Comparison of ENCODE assay signal across 30 mouse cellular contexts in the genomic region with DNA sequence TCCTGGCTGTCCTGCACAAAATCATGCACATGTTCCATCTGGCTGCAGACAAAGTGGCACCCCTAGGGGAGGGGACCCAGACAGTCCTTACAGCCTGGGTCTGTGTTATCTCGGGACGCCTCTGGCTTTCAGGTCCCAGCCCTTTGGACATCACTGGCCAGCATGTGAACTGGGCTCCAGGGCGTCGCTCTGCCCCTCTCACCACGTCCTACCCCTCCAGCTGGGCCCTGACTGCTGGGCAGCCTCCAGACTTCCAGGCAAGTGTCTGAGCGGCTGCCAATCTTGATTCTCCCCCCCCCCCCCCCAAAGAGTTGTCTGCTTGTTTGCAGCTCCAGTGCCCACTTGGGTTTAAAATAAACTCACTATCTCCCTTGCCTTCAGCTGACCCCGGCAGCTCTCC. TPM values are rescaled to one million over a fixed set of nuclear protein-coding genes. Genes with fewer than 3 reads are reported as not detected.
DNase-seq lines count a peak whose midpoint lies in the region; ATAC-seq lines count a peak whose summit lies in the region.
"Had no signal": no experiment of that assay in that cellular context is flagged by ENCODE, and none has a peak within 500 bp of the region (broad histone marks: within the 10 kb centered on the region; RNA-seq: fewer than 3 reads in every experiment).

No protein-coding gene starts in this region.

- intact Hi-C loops in heart, postnatal 36 days (cut with DNase I): no loop called here

- no peaks in the 10 kb centered on the region for H3K36me3 ChIP-seq in heart, embryonic 10.5 days
- H3K36me3 ChIP-seq in heart, embryonic 14.5 days (ENCODE audit: control insufficient read depth, insufficient read depth, low read length): no peaks in the 10 kb centered on the region
- H3K36me3 ChIP-seq: embryonic facial prominence, embryonic 15.5 days; forebrain, embryonic 12.5 days; hindbrain, embryonic 13.5 days; limb, embryonic 12.5 days; liver, embryonic 15.5 days; lung, embryonic 15.5 days; midbrain, embryonic 10.5 days; midbrain, embryonic 15.5 days; neural tube, embryonic 15.5 days had no signal

- peak overlapping the region; percentile 19; the same call in 1 of the 2 replicates for H3K4me3 ChIP-seq in heart, embryonic 10.5 days
- H3K4me3 ChIP-seq in heart, embryonic 14.5 days (ENCODE audit: control insufficient read depth in 1 of 2, insufficient read depth in 1 of 2, low read depth in 1 of 2, low read length in 2 of 2): no peak overlapping the region
- H3K4me3 ChIP-seq: embryonic facial prominence, embryonic 15.5 days; forebrain, embryonic 12.5 days; hindbrain, embryonic 13.5 days; limb, embryonic 12.5 days; liver, embryonic 15.5 days; lung, embryonic 15.5 days; midbrain, embryonic 10.5 days; midbrain, embryonic 15.5 days; neural tube, embryonic 15.5 days had no signal

- peak overlapping the region; percentile 45; the same call in 1 of the 2 replicates for H3K9ac ChIP-seq in heart, embryonic 14.5 days (ENCODE audit: low read length)
- H3K9ac ChIP-seq: embryonic facial prominence, embryonic 15.5 days; forebrain, embryonic 12.5 days; hindbrain, embryonic 13.5 days; limb, embryonic 12.5 days; liver, embryonic 15.5 days; lung, embryonic 15.5 days; midbrain, embryonic 15.5 days; neural tube, embryonic 15.5 days had no signal

- ATAC-seq in heart, embryonic 14.5 days (ENCODE audit: insufficient number of reproducible peaks, insufficient read depth, low FRiP score, low read depth): peak; percentile 49; the same call in 1 of the 2 replicates
- ATAC-seq: intestine, postnatal 0 days; midbrain, embryonic 15.5 days had no signal

- DNase-seq in cerebellum, adult 9-10 months: peak; percentile 8
- no peak for DNase-seq in cerebellum, adult 11-12 months
- DNase-seq in heart, embryonic 10.5 days (ENCODE audit: low spot score): no peak
- no peak for DNase-seq in heart, postnatal 36 days
- DNase-seq in left cerebral cortex, adult 8-10 months (ENCODE audit: low spot score in 2 of 2): no peak
- DNase-seq in frontal cortex, postnatal 25 days (ENCODE audit: low spot score in 2 of 2): no peak
- DNase-seq: adrenal gland, postnatal 10 days; gastrocnemius, postnatal 36 days; kidney, adult 9 months; kidney, postnatal 10 days; layer of hippocampus, postnatal 36 days; retina, postnatal 1 day; right cerebral cortex, postnatal 14 days had no signal

- peak overlapping the region; percentile 80 for H3K27ac ChIP-seq in heart, embryonic 10.5 days
- H3K27ac ChIP-seq in heart, embryonic 14.5 days (replicated peaks in 1 of 2; ENCODE audit: control insufficient read depth in 1 of 2, insufficient read depth in 1 of 2, low read depth in 2 of 2, low read length in 2 of 2): peak overlapping the region; percentile 86 to 88
- H3K27ac ChIP-seq: embryonic facial prominence, embryonic 15.5 days; forebrain, embryonic 12.5 days; hindbrain, embryonic 13.5 days; limb, embryonic 12.5 days; liver, embryonic 15.5 days; lung, embryonic 15.5 days; midbrain, embryonic 10.5 days; midbrain, embryonic 15.5 days; neural tube, embryonic 15.5 days had no signal

- 28% methylated on average over 7 of the region's 7 CpGs for WGBS in heart, embryonic 10.5 days
- WGBS in heart, embryonic 14.5 days: 13% methylated on average over 6 of the region's 7 CpGs

- H3K27me3 ChIP-seq in heart, embryonic 10.5 days (ENCODE audit: insufficient read depth, poor library complexity, severe bottlenecking): no peaks in the 10 kb centered on the region
- H3K27me3 ChIP-seq in heart, embryonic 14.5 days (ENCODE audit: control insufficient read depth, insufficient read depth, low read length): no peaks in the 10 kb centered on the region
- H3K27me3 ChIP-seq: embryonic facial prominence, embryonic 15.5 days; hindbrain, embryonic 13.5 days; lung, embryonic 15.5 days; midbrain, embryonic 15.5 days; neural tube, embryonic 15.5 days had no signal

- no peaks in the 10 kb centered on the region for H3K9me3 ChIP-seq in heart, embryonic 10.5 days
- no peaks in the 10 kb centered on the region for H3K9me3 ChIP-seq in heart, embryonic 14.5 days (ENCODE audit: control insufficient read depth, low read length)
- H3K9me3 ChIP-seq: embryonic facial prominence, embryonic 15.5 days; forebrain, embryonic 12.5 days; hindbrain, embryonic 13.5 days; limb, embryonic 12.5 days; liver, embryonic 15.5 days; lung, embryonic 15.5 days; midbrain, embryonic 10.5 days; midbrain, embryonic 15.5 days; neural tube, embryonic 15.5 days had no signal

- peak overlapping the region; percentile 41 for H3K4me2 ChIP-seq in heart, embryonic 14.5 days (ENCODE audit: low read length)
- H3K4me2 ChIP-seq: embryonic facial prominence, embryonic 15.5 days; forebrain, embryonic 12.5 days; hindbrain, embryonic 13.5 days; limb, embryonic 12.5 days; liver, embryonic 15.5 days; lung, embryonic 15.5 days; midbrain, embryonic 15.5 days; neural tube, embryonic 15.5 days had no signal

- peaks cover 72% of the 10 kb centered on the region for H3K4me1 ChIP-seq in heart, embryonic 10.5 days
- peaks cover 54 to 63% of the 10 kb centered on the region in 2 experiments for H3K4me1 ChIP-seq in heart, embryonic 14.5 days (ENCODE audit: control insufficient read depth in 2 of 2, insufficient read depth in 2 of 2, low read length in 2 of 2)
- H3K4me1 ChIP-seq: liver, embryonic 15.5 days had no signal

RNA-seq across cellular contexts. Expression of gene Adam11, which starts 22.2 kb away (rescaled TPM):
- 6.2 and 7.1 TPM in 2 replicates for polyA plus RNA-seq in heart, embryonic 10.5 days (2016; fragmentation: Nextera tagmentation; extraction: Ambion mirVana)
- total RNA-seq in heart, postnatal 36 days (2021): 1 to 10 TPM; 4.1 to 6.2 TPM
- polyA plus RNA-seq in heart, embryonic 14.5 days (2014; fragmentation: Nextera tagmentation; extraction: Ambion mirVana): 5.9 and 7.3 TPM in 2 replicates
- 100 to 1,000 TPM; 117 to 126 (median 123) TPM for total RNA-seq in left cerebral cortex, adult 8-10 months (2022)
- total RNA-seq: CH12.LX had no signal

RNA-seq across cellular contexts. Expression of gene Gjc1, which starts 36.1 kb away (rescaled TPM):
- polyA plus RNA-seq in heart, embryonic 10.5 days (2016; fragmentation: Nextera tagmentation; extraction: Ambion mirVana): 57.0 and 81.1 TPM in 2 replicates
- total RNA-seq in heart, postnatal 36 days (2021): 10 to 100 TPM; 23.6 to 33.0 TPM
- polyA plus RNA-seq in heart, embryonic 14.5 days (2014; fragmentation: Nextera tagmentation; extraction: Ambion mirVana): 53.8 and 54.9 TPM in 2 replicates
- total RNA-seq in left cerebral cortex, adult 8-10 months (2022): 1 to 10 TPM; 3.9 to 5.5 (median 5.2) TPM
- total RNA-seq: CH12.LX; megakaryocyte progenitor cell, adult 5-6 weeks had no signal

RNA-seq across cellular contexts. Expression of gene Higd1b, which starts 52.2 kb away (rescaled TPM):
- not detected in 2 replicates for polyA plus RNA-seq in heart, embryonic 10.5 days (2016; fragmentation: Nextera tagmentation; extraction: Ambion mirVana)
- 10 to 100 TPM; 12.7 to 17.0 TPM for total RNA-seq in heart, postnatal 36 days (2021)
- polyA plus RNA-seq in heart, embryonic 14.5 days (2014; fragmentation: Nextera tagmentation; extraction: Ambion mirVana): 0.61 and 0.67 TPM in 2 replicates
- 1 to 10 TPM; 5.7 to 6.8 (median 6.0) TPM for total RNA-seq in left cerebral cortex, adult 8-10 months (2022)
- total RNA-seq: CH12.LX; liver, adult 2 months; megakaryocyte progenitor cell, adult 5-6 weeks had no signal
- polyA plus RNA-seq: C2C12; forebrain, embryonic 12.5 days; limb, embryonic 12.5 days; liver, adult 2 months; liver, embryonic 15.5 days; midbrain, embryonic 10.5 days; small intestine, adult 2 months; stomach, embryonic 14.5 days had no signal

Comparison
In these comparisons a context has a peak if more than half of its experiments do, and no peak if none do; other contexts are left out.
1. RNA of gene Adam11, which starts 22.2 kb away (total RNA-seq): 117 to 126 TPM in left cerebral cortex, adult 8-10 months; 4.1 to 6.2 TPM in heart, postnatal 36 days; every median in the first group is over 10 times any median in the second.